Mouse (Mus musculus) midbrain, embryonic 14.5 days (tissue): ENCODE measurements around the gene Etfb. TPM values are rescaled to one million over a fixed set of nuclear protein-coding genes. Genes with fewer than 3 reads are reported as not detected.
A peak's percentile ranks its signal among the peaks of the same experiment; 100 is the strongest.

Source experiments
- ATAC-seq: fragments of 200-750 bp; cut with Nextera tagmentation; 2 replicates; pipeline ENCODE4 v1.8.0; 2017; ENCODE audit warnings: moderate number of reproducible peaks, moderate library complexity; ENCODE audit not compliant: low FRiP score, low TSS enrichment
- DNase-seq: peaks from one replicate; pipeline ENCODE4 v3.0.0-alpha.2; 2015
- H3K27ac ChIP-seq: fragments of 300-500 bp; sonication (generic); replicated peaks from 2 replicates; pipeline ENCODE4 v1.5.1; 2014; ENCODE audit warnings: mild to moderate bottlenecking, low read depth, low read length, moderate library complexity
- H3K27me3 ChIP-seq: fragments of 300-500 bp; sonication (generic); 2 replicates; pipeline ENCODE4 v1.6.1; 2014; ENCODE audit warnings: low read length, control low read depth, mixed read lengths; ENCODE audit not compliant: control insufficient read depth, insufficient read depth
- H3K36me3 ChIP-seq: fragments of 300-500 bp; sonication (generic); 2 replicates; pipeline ENCODE4 v1.6.1; 2014; ENCODE audit warnings: low read length, control low read depth; ENCODE audit not compliant: control insufficient read depth, insufficient read depth
- H3K4me1 ChIP-seq: fragments of 300-500 bp; sonication (generic); 2 replicates; pipeline ENCODE4 v1.6.1; 2014; ENCODE audit warnings: mild to moderate bottlenecking, antibody characterized with exemption, low read length, control low read depth; ENCODE audit not compliant: control insufficient read depth, insufficient read depth
- H3K4me2 ChIP-seq: fragments of 300-500 bp; sonication (generic); 2 replicates; pipeline ENCODE4 v1.6.1; 2014; ENCODE audit warnings: mild to moderate bottlenecking, low read length, moderate library complexity
- H3K4me3 ChIP-seq: fragments of 300-500 bp; sonication (generic); replicated peaks from 2 replicates; pipeline ENCODE4 v1.5.1; 2014; ENCODE audit warnings: low read depth, low read length
- H3K9ac ChIP-seq: fragments of 300-500 bp; sonication (generic); replicated peaks from 2 replicates; pipeline ENCODE4 v1.6.1; 2014; ENCODE audit warnings: mild to moderate bottlenecking, low read length, moderate library complexity
- H3K9me3 ChIP-seq: fragments of 300-500 bp; sonication (generic); 2 replicates; pipeline ENCODE4 v1.6.1; 2016; ENCODE audit warnings: low read length, control low read depth, mixed read lengths; ENCODE audit not compliant: control insufficient read depth
- WGBS: fragments of 180-500 bp; shearing (Covaris S2); extraction: QIAGEN DNeasy Blood & Tissue Kit; methylation state at CpG from one replicate; pipeline ENCODE4 v1.1.7; 2014; 5-methylcytosine and 5-hydroxymethylcytosine counted together
- polyA plus RNA-seq: library from polyadenylated mRNA; unstranded; fragments of >200 nt; fragmentation: Nextera tagmentation; extraction: Ambion mirVana; gene quantifications from 2 replicates; pipeline ENCODE4 v1.2.1, GENCODE M21; 2014

The Etfb gene
- polyA plus RNA-seq, 1 experiment from 2014 or later = 120 TPM

DNA sequence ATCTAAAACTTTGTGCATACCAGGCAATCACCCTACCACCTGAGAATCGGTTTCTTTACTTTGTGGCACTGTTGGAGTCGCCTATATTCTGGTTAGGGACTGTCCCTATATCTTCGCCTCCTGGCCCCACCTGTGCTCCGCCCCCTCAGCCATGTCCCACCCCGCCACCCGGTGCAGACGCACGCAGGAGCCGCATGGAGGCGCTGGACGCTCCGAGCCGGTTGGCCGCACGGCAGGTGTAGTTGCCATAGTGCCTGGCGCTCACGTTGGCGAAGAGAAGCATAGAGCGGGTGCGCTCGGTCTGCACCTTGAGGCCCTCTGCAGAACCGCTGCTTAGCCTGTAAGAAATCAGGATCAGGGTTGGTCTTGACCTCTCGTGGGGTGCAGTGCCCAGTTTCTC is 31.8 kb downstream of the Etfb start:
- H3K4me3 ChIP-seq = no peak overlapping the region
- H3K27ac ChIP-seq = no peak overlapping the region
- peaks cover 11% of the 10 kb centered on the region for H3K27me3 ChIP-seq
- peaks cover 42% of the 10 kb centered on the region for H3K36me3 ChIP-seq
- no peak overlapping the region for H3K4me2 ChIP-seq
- no peaks in the 10 kb centered on the region for H3K9me3 ChIP-seq
- no peak overlapping the region for H3K9ac ChIP-seq
- no peak for DNase-seq
- no peak for ATAC-seq
- H3K4me1 ChIP-seq = no peaks in the 10 kb centered on the region
- 19% methylated on average over 23 of the region's 23 CpGs for WGBS

DNA sequence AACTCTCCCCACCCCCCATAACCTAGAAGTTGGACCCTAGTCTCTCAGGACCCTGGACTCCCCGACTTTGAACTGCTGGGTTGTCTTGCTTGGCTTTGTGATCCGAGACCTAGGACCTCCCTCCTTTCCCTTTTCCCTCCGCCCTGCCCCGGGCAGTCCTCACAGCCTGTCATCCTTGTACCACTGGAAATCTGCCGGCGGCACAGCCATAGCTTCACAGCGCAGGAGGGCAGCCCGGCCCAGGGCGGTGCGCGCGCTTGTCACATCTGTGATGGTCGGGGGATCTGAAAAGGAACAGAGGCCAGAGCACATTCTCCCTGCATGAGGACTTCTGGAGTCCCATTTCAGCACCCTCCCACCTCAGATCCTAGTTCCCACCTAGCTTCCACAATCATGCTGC is 32.5 kb downstream of the Etfb start:
- Histone ChIP-seq H3K4me2 (no peak overlapping the region), H3K4me3 (no peak overlapping the region), H3K27me3 (peaks cover 11% of the 10 kb centered on the region), H3K36me3 (peaks cover 42% of the 10 kb centered on the region), H3K27ac (no peak overlapping the region), H3K9me3 (no peaks in the 10 kb centered on the region), H3K9ac (0 out of 2 replicates have a peak overlapping the region, but pooled peaks have one; percentile 2), H3K4me1 (no peaks in the 10 kb centered on the region)
- ATAC-seq = peak; percentile 21; the same call in 1 of the 2 replicates
- DNase-seq = peak; percentile 25
- 13% methylated on average over 13 of the region's 13 CpGs for WGBS

DNA sequence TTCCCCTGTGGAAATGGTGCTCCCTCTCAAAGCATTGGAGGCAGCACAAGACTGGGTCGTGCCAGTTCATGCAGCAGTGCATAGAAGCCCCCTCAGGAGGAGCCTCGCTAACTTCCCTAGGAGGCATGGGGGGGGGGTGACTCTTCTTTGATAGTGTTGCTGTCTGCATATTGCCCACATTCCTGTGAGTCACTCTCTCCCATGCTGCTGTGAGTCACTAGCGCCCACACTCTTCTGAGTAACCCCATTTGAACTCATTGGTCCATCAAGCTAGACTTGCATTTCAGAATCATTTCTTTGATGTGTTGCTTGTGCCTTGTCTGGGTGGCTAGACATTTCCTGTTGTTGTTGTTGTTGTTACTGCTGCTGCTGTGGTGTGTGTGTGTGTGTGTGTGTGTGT is 37.3 kb downstream of the Etfb start:
- Histone ChIP-seq H3K4me1 (peaks cover 3% of the 10 kb centered on the region; the same call in 1 of the 2 replicates), H3K27ac (no peak overlapping the region), H3K9ac (no peak overlapping the region), H3K4me3 (no peak overlapping the region), H3K4me2 (no peak overlapping the region), H3K9me3 (no peaks in the 10 kb centered on the region), H3K27me3 (peaks cover 11% of the 10 kb centered on the region), H3K36me3 (peaks cover 22% of the 10 kb centered on the region; the same call in 1 of the 2 replicates)
- no peak for DNase-seq
- 72% methylated on average over 3 of the region's 3 CpGs for WGBS
- no peak for ATAC-seq

DNA sequence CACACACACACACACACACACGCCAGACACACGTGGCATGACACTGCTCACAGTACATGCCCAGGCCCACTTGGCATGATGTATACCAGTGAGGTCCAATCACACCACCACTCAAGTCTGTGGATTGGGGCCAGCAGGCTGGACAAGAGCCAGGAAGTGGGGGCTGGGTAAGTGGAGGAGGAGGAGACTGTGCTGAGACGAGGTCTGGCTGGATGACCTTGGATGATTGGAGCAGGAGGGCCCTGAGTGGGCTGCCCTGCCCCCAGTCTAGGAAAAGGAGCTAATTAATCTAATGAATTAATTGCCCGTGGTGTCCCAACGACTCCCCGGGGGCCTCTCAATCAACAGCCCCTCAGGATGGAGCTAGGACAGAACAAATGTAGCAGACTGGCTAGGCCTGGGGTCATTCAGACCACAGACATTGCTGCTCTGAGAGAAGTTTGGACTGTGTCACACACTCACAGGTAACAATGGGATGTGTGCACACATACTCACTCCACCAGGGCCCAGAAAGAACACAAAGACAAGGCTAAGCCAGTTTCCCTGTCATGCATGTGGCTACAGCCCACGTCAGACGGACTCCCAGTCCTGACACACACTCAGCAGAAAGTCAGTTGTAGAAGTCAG is 38.3 kb downstream of the Etfb start:
- H3K27ac ChIP-seq = no peak overlapping the region
- H3K9ac ChIP-seq = no peak overlapping the region
- WGBS = 67% methylated on average over 8 of the region's 8 CpGs
- peak; percentile 57 for DNase-seq
- peaks cover 14% of the 10 kb centered on the region; the same call in 1 of the 2 replicates for H3K36me3 ChIP-seq
- H3K4me3 ChIP-seq = no peak overlapping the region
- H3K9me3 ChIP-seq = no peaks in the 10 kb centered on the region
- ATAC-seq = peak; percentile 46
- H3K27me3 ChIP-seq = peaks cover 10% of the 10 kb centered on the region
- H3K4me2 ChIP-seq = no peak overlapping the region
- H3K4me1 ChIP-seq = peaks cover 3% of the 10 kb centered on the region; the same call in 1 of the 2 replicates

DNA sequence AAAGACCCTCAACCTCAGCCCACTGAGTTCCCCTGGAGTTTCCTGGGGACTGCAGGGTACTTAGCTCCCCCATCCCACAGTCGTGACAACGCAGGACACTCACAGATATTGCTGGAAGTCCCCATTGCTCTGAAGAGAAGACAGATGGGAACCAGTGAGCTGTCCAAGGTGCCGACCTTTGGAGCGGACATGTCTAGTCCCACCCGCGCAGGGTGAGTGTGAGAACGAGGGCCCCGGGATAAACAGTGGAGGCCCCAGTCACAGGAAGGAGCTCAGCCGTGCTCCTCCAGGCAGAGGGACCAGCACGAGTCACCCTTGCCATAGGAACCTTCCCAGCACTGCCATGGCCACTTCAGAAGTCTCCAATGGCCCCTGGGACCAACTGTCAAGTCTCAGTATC is 39.4 kb downstream of the Etfb start:
- no peaks in the 10 kb centered on the region; the same call in 1 of the 2 replicates for H3K27me3 ChIP-seq
- no peak overlapping the region for H3K9ac ChIP-seq
- 21% methylated on average over 10 of the region's 10 CpGs for WGBS
- no peak overlapping the region for H3K27ac ChIP-seq
- H3K9me3 ChIP-seq = no peaks in the 10 kb centered on the region
- no peak overlapping the region for H3K4me3 ChIP-seq
- no peak overlapping the region for H3K4me2 ChIP-seq
- DNase-seq = no peak
- no peak for ATAC-seq
- H3K36me3 ChIP-seq = 0 out of 2 replicates have a peak, but pooled peaks cover 5% of the 10 kb centered on the region
- H3K4me1 ChIP-seq = peaks cover 6% of the 10 kb centered on the region

DNA sequence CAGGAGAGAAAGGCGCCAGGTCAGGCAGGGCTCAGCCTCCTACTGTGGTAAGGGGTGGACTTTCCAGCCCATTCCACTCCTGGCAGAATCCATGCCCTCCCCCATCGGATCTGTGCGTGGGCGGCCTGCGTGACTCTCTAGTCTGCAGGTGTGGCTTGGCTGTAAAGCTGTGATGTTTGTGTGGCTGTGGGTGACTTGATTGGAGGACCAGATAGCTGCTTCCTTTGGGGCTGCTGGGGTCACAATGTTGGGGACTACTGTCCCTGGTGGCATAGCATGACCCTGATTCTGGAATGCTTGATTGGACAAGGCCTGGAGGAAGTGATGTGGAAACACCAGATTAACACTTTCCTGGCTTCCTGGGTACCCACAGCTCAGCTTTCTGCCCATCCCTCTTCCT is 44.8 kb downstream of the Etfb start:
- H3K36me3 ChIP-seq = no peaks in the 10 kb centered on the region
- H3K27ac ChIP-seq = peak overlapping the region; percentile 93
- H3K9me3 ChIP-seq = no peaks in the 10 kb centered on the region
- ATAC-seq (no peak), DNase-seq (peak; percentile 14)
- WGBS = 48% methylated on average over 5 of the region's 5 CpGs
- H3K4me1 ChIP-seq = peaks cover 20% of the 10 kb centered on the region
- peak overlapping the region; percentile 74 for H3K4me3 ChIP-seq
- H3K27me3 ChIP-seq = no peaks in the 10 kb centered on the region
- H3K9ac ChIP-seq = peak overlapping the region; percentile 96
- H3K4me2 ChIP-seq = peak overlapping the region; percentile 73

DNA sequence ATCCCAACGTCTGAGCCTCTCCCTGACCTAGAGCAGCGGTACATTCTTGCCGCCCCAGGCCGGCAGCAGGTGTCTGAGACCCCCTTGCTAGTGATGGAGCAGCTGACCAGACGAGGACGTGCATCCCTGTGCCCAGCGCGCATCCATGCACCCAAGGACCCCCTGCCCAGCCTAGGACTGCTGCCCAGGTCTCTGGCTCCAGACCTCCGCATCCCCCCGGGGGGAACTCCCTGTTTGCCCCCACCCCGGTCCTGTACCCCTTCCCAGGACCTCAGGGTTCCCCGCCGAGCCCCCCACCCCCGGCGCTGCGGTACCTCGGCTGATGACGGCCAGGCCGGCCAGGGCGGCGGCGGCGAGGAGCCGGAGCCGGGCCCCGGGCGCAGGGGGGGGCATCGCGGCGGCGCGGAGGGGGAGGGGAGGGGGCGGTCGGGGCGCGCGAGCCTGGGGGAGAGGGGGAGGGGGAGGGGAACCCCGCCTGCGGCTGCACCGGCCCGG is 45.8 kb downstream of the Etfb start, which contains the start of gene Iglon5:
Gene Iglon5, minus strand, starts transcription at position 445 of the 495 bp plus-strand sequence.
- H3K36me3 ChIP-seq = no peaks in the 10 kb centered on the region
- peak within 1 kb of the TSS; percentile 73 for H3K4me2 ChIP-seq
- WGBS = under 1% methylated on average over 19 of the region's 41 CpGs
- peak within 1 kb of the TSS; percentile 93 for H3K27ac ChIP-seq
- peak within 1 kb of the TSS; percentile 74 for H3K4me3 ChIP-seq
- no peaks in the 10 kb centered on the region for H3K27me3 ChIP-seq
- peak within 1 kb of the TSS; percentile 96 for H3K9ac ChIP-seq
- H3K9me3 ChIP-seq = no peaks in the 10 kb centered on the region
- DNase-seq = no peak
- peaks cover 20% of the 10 kb centered on the region for H3K4me1 ChIP-seq
- ATAC-seq = peak; percentile 67

DNA sequence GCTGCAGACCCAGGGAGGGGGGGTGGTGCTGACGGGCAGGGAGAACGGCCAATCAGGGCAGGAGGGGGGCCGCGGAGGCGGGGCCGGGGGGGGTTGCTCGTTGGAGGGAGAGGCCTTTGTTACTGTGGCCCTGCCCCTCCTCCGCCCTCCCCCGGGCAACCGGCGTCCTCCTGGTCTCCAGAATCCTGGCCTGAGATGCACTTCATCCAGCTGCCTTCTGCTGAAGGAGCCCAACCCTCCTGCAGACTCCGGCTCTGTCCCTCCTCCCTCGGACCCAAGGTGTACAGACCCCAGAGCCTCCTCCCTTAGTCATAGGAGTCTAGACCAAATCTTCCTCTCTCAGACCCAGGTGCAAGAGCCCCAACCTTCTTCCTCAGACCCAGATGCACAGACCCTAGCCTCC is 46.3 kb downstream of the Etfb start:
- Histone ChIP-seq H3K27ac (peak overlapping the region; percentile 93), H3K27me3 (no peaks in the 10 kb centered on the region), H3K9ac (peak overlapping the region; percentile 96), H3K4me1 (peaks cover 20% of the 10 kb centered on the region), H3K4me2 (peak overlapping the region; percentile 73), H3K4me3 (peak overlapping the region; percentile 74), H3K36me3 (no peaks in the 10 kb centered on the region), H3K9me3 (no peaks in the 10 kb centered on the region)
- ATAC-seq (peak; percentile 89), DNase-seq (peak; percentile 92)
- 2% methylated on average over 11 of the region's 13 CpGs for WGBS

DNA sequence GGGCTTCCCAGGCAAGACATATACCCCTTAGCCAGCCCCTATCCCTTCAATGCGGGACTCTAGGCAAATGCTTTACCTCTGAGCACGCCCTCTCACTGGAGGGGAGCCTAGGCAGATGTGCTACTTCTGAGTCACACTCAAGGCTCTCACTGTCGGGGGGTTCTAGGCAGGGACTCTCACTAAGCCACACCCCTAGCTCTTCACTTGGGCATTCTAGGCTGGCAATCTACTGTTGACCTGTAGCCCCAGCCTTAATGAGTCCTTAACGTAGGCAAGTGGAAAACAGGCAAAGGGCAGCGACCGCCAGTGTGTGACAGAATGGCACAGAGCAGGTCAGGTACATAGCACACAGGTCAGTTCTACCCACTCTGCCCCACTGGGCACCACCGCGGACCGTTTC is 47.0 kb downstream of the Etfb start:
- peak overlapping the region; percentile 73; the same call in 1 of the 2 replicates for H3K4me2 ChIP-seq
- 71% methylated on average over 9 of the region's 9 CpGs for WGBS
- no peaks in the 10 kb centered on the region for H3K9me3 ChIP-seq
- no peak overlapping the region; the same call in 1 of the 2 replicates for H3K9ac ChIP-seq
- H3K4me3 ChIP-seq = peak overlapping the region; percentile 74
- H3K27me3 ChIP-seq = no peaks in the 10 kb centered on the region
- H3K4me1 ChIP-seq = peaks cover 20% of the 10 kb centered on the region
- no peak for DNase-seq
- no peak overlapping the region for H3K27ac ChIP-seq
- ATAC-seq = no peak
- H3K36me3 ChIP-seq = no peaks in the 10 kb centered on the region
